Mouse (Mus musculus): ENCODE data around the gene Gigyf2.

Gene Gigyf2

GRCm38 (mm10) chr1:87316672-87317071 lies 10.1 kb upstream of the Gigyf2 start:
- CTCF ChIA-PET = no interaction called here

- CTCF ChIA-PET = no interaction called here
These were observed 5.7 kb upstream of the Gigyf2 start for GRCm38 (mm10) chr1:87321071-87321470.

GRCm38 (mm10) chr1:87322778-87323177 lies 4.0 kb upstream of the Gigyf2 start:
- CTCF ChIA-PET = no interaction called here

- CTCF ChIA-PET = no interaction called here
These were observed 2.1 kb upstream of the Gigyf2 start for GRCm38 (mm10) chr1:87324649-87325048.

- CTCF ChIA-PET = no interaction called here
These were observed 515 bp downstream of the Gigyf2 start for GRCm38 (mm10) chr1:87327165-87327861.

GRCm38 (mm10) chr1:87331774-87332173 lies 5.0 kb downstream of the Gigyf2 start:
- CTCF ChIA-PET = interaction anchor here (0.6 kb wide), 1 partner anchor 166 kb away, joined by 7 read pairs; no protein-coding TSS in a partner anchor

- CTCF ChIA-PET = no interaction called here
These were observed 23.8 kb downstream of the Gigyf2 start for GRCm38 (mm10) chr1:87350576-87350975.

GRCm38 (mm10) chr1:87360276-87360675 lies 33.5 kb downstream of the Gigyf2 start:
- CTCF ChIA-PET = no interaction called here

GRCm38 (mm10) chr1:87378024-87378560 lies 51.3 kb downstream of the Gigyf2 start:
- CTCF ChIA-PET = no interaction called here

GRCm38 (mm10) chr1:87379919-87380318 lies 53.1 kb downstream of the Gigyf2 start:
- CTCF ChIA-PET = no interaction called here

GRCm38 (mm10) chr1:87381152-87381551 lies 54.4 kb downstream of the Gigyf2 start:
- CTCF ChIA-PET = no interaction called here

GRCm38 (mm10) chr1:87386436-87387092 lies 59.8 kb downstream of the Gigyf2 start:
- CTCF ChIA-PET = interaction anchor here (1.3 kb wide), 1 partner anchor 32 kb away, joined by 3 read pairs; no protein-coding TSS in a partner anchor

GRCm38 (mm10) chr1:87393444-87394195 lies 66.8 kb downstream of the Gigyf2 start:
- CTCF ChIA-PET = no interaction called here

- CTCF ChIA-PET = no interaction called here
These were observed 67.8 kb downstream of the Gigyf2 start, which contains the start of gene Kcnj13 for GRCm38 (mm10) chr1:87394594-87394993. Gene Kcnj13 (minus strand): TSS chr1:87394729.

GRCm38 (mm10) chr1:87396923-87397586 lies 70.3 kb downstream of the Gigyf2 start:
- CTCF ChIA-PET = no interaction called here

GRCm38 (mm10) chr1:87404710-87405109 lies 77.9 kb downstream of the Gigyf2 start:
- CTCF ChIA-PET = no interaction called here

GRCm38 (mm10) chr1:87406012-87406411 lies 79.2 kb downstream of the Gigyf2 start:
- CTCF ChIA-PET = interaction anchor here (0.5 to 0.6 kb wide), 3 partner anchors 46 to 182 kb away, joined by 3 to 4 read pairs (median 3); no protein-coding TSS in a partner anchor

GRCm38 (mm10) chr1:87409380-87409779 lies 82.6 kb downstream of the Gigyf2 start:
- CTCF ChIA-PET = no interaction called here

GRCm38 (mm10) chr1:87418733-87419132 lies 91.9 kb downstream of the Gigyf2 start:
- CTCF ChIA-PET = interaction anchor here (0.7 kb wide), 1 partner anchor 33 kb away, joined by 3 read pairs; no protein-coding TSS in a partner anchor

GRCm38 (mm10) chr1:87435125-87435524 lies 108.3 kb downstream of the Gigyf2 start:
- CTCF ChIA-PET = no interaction called here

- CTCF ChIA-PET = no interaction called here
These were observed 109.8 kb downstream of the Gigyf2 start for GRCm38 (mm10) chr1:87436583-87436982.

Measured in spleen, embryonic (tissue).